Mouse (Mus musculus): Measurements from ENCODE around the gene Sema3e.

DNA sequence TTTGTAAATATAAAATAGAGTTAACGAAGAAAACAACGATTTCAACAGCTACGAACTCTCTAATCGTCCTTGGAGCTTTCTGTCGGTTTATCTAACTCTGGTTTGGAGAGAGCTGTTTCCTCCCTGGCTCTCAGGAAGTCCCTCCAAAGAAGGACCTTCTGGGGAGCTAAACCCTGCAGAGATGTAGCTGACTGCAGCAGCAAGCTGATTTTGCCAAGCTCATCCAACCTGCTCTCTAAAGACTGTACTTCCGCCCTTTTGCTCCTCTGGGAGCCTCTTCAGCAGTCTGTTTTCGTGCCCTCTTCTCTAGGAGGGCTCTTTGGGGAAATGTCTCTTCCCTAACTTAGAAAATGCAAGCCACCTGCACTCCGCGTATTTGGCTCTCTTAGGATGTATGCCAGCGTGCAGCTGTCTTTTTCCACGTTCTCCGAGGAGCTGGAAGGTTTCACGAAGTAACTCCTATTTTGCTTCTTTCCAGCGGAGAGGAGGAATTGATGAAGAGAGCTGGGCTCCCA, 67.2 kb downstream of the Sema3e start:
- TF ChIP-seq CTCF (IDR thresholded peaks at IDR 0.05; ENCODE audit: insufficient read depth, low read length) (no peak), POLR2A (IDR thresholded peaks at IDR 0.05; ENCODE audit: borderline replicate concordance, extremely low read depth, low read depth, low read length) (no peak)

All from lung, adult 2 months (tissue).